Mouse (Mus musculus) C2C12 (cell line): ENCODE results near the gene Morn1. TPM values are rescaled to one million over a fixed set of nuclear protein-coding genes. Genes with fewer than 3 reads are reported as not detected.

Source experiments
- H3K27me3 ChIP-seq: one replicate; pipeline ENCODE4 v1.6.1; 2011; ENCODE audit not compliant: control insufficient read depth, insufficient read depth, insufficient read length
- H3K36me3 ChIP-seq: one replicate; pipeline ENCODE4 v1.6.1; 2011; ENCODE audit not compliant: control insufficient read depth, insufficient read depth
- H3K4me3 ChIP-seq: one replicate; pipeline ENCODE4 v1.5.1; 2011; ENCODE audit warnings: mild to moderate bottlenecking, control low read depth; ENCODE audit not compliant: poor library complexity, insufficient read depth, severe bottlenecking
- H3K79me2 ChIP-seq: one replicate; pipeline ENCODE4 v1.6.1; 2011; ENCODE audit not compliant: control insufficient read depth, insufficient read depth
- H3K79me3 ChIP-seq: one replicate; pipeline ENCODE4 v1.6.1; 2011; ENCODE audit warnings: low read depth, control low read depth
- H3ac ChIP-seq: one replicate; pipeline ENCODE3; 2011; ENCODE audit warnings: low read depth; ENCODE audit not compliant: control insufficient read depth, insufficient read length
- CEBPB ChIP-seq: IDR thresholded peaks from one replicate; pipeline ENCODE4 v1.6.1; 2011; ENCODE audit warnings: low read depth, mild to moderate bottlenecking, control low read depth, moderate library complexity
- CTCF ChIP-seq: IDR thresholded peaks from one replicate; pipeline ENCODE4 v1.5.1; 2011; ENCODE audit not compliant: control insufficient read depth, insufficient read depth, insufficient read length
- FOSL1 ChIP-seq: IDR thresholded peaks from one replicate; pipeline ENCODE4 v1.8.0; 2011; ENCODE audit warnings: mild to moderate bottlenecking, low read length; ENCODE audit not compliant: poor library complexity, insufficient read depth, severe bottlenecking
- MAX ChIP-seq: IDR thresholded peaks from one replicate; pipeline ENCODE4 v1.6.1; 2011; ENCODE audit warnings: mild to moderate bottlenecking, control low read depth
- MYOD1 ChIP-seq: IDR thresholded peaks from one replicate; pipeline ENCODE4 v1.6.1; 2011; ENCODE audit warnings: low read depth; ENCODE audit not compliant: control insufficient read depth, insufficient read length
- MYOG ChIP-seq: IDR thresholded peaks from one replicate; pipeline ENCODE4 v1.6.1; 2011; ENCODE audit not compliant: control insufficient read depth, insufficient read length; ENCODE audit errors: extremely low read depth
- USF1 ChIP-seq: IDR thresholded peaks from one replicate; pipeline ENCODE4 v1.6.1; 2011; ENCODE audit warnings: low read depth, mild to moderate bottlenecking, control low read depth, moderate library complexity
- polyA plus RNA-seq: library from polyadenylated mRNA; unstranded; fragments of >200 nt; fragmentation: generic; extraction: Trizol; gene quantifications from one replicate; pipeline ENCODE4 v1.2.1, GENCODE M21; 2012; ENCODE audit warnings: missing spikeins

Gene Morn1
- polyA plus RNA-seq, 1 experiment = 1.2 TPM

GRCm38 (mm10) chr4:155125310-155125709 lies 38.9 kb downstream of the Morn1 start:
- Histone ChIP-seq H3K79me3 (no peaks in the 10 kb centered on the region), H3K27me3 (no peaks in the 10 kb centered on the region), H3K4me3 (no peak overlapping the region), H3K79me2 (no peaks in the 10 kb centered on the region), H3K36me3 (no peaks in the 10 kb centered on the region), H3ac (no peak overlapping the region)
- TF ChIP-seq CEBPB (no peak), MYOD1 (no peak), FOSL1 (no peak), MAX (no peak), MYOG (no peak), USF1 (no peak)

GRCm38 (mm10) chr4:155126194-155126593 lies 39.8 kb downstream of the Morn1 start:
- H3K27me3 ChIP-seq = no peaks in the 10 kb centered on the region
- H3K4me3 ChIP-seq = no peak overlapping the region
- no peaks in the 10 kb centered on the region for H3K79me3 ChIP-seq
- TF ChIP-seq MYOD1 (no peak), MYOG (no peak), FOSL1 (no peak)
- no peaks in the 10 kb centered on the region for H3K36me3 ChIP-seq
- no peak overlapping the region for H3ac ChIP-seq
- no peaks in the 10 kb centered on the region for H3K79me2 ChIP-seq

GRCm38 (mm10) chr4:155126602-155127372 lies 40.4 kb downstream of the Morn1 start:
- H3K79me3 ChIP-seq = no peaks in the 10 kb centered on the region
- H3K27me3 ChIP-seq = no peaks in the 10 kb centered on the region
- no peak overlapping the region for H3ac ChIP-seq
- no peak overlapping the region for H3K4me3 ChIP-seq
- no peaks in the 10 kb centered on the region for H3K79me2 ChIP-seq
- TF ChIP-seq FOSL1 = peak; percentile 63
- TF ChIP-seq USF1 = no peak
- peak; percentile 68 for TF ChIP-seq MYOD1
- no peaks in the 10 kb centered on the region for H3K36me3 ChIP-seq

GRCm38 (mm10) chr4:155128411-155128810 lies 42.0 kb downstream of the Morn1 start:
- Histone ChIP-seq H3K79me2 (no peaks in the 10 kb centered on the region), H3K79me3 (no peaks in the 10 kb centered on the region), H3K4me3 (no peak overlapping the region), H3ac (no peak overlapping the region), H3K36me3 (no peaks in the 10 kb centered on the region), H3K27me3 (no peaks in the 10 kb centered on the region)
- TF ChIP-seq FOSL1 (no peak), USF1 (no peak), MYOD1 (no peak), CEBPB (no peak), MYOG (no peak), MAX (no peak), CTCF (no peak)

- Histone ChIP-seq H3K27me3 (no peaks in the 10 kb centered on the region), H3K36me3 (no peaks in the 10 kb centered on the region), H3K79me3 (no peaks in the 10 kb centered on the region), H3K4me3 (no peak overlapping the region), H3K79me2 (no peaks in the 10 kb centered on the region), H3ac (peak overlapping the region; percentile 13)
- TF ChIP-seq CTCF (peak; percentile 33), MAX (no peak)
Observed at GRCm38 (mm10) chr4:155129132-155129917, 42.9 kb downstream of the Morn1 start.

- H3K79me2 ChIP-seq = no peaks in the 10 kb centered on the region
- H3K36me3 ChIP-seq = no peaks in the 10 kb centered on the region
- TF ChIP-seq MAX = peak; percentile 65
- peak; percentile 3 for TF ChIP-seq FOSL1
- TF ChIP-seq CEBPB = peak; percentile 53
- no peak for TF ChIP-seq MYOG
Observed at GRCm38 (mm10) chr4:155129996-155130395, 43.6 kb downstream of the Morn1 start.

More at GRCm38 (mm10) chr4:155129996-155130395, 43.6 kb downstream of the Morn1 start:
- Histone ChIP-seq H3ac (peak overlapping the region; percentile 13), H3K4me3 (no peak overlapping the region), H3K27me3 (no peaks in the 10 kb centered on the region), H3K79me3 (no peaks in the 10 kb centered on the region)
